Mouse (Mus musculus) testis, adult 2 months (tissue): ENCODE data around the gene Top1.

Source experiments
- CTCF ChIP-seq: fragments of 200-500 bp; IDR thresholded peaks from 2 replicates; pipeline ENCODE4 v1.5.1; 2012; ENCODE audit warnings: low read depth, mild to moderate bottlenecking, inconsistent platforms, low read length, moderate library complexity; ENCODE audit not compliant: control insufficient read depth, insufficient read depth, insufficient replicate concordance
- POLR2A ChIP-seq: fragments of 200-500 bp; IDR thresholded peaks from 2 replicates; pipeline ENCODE4 v1.6.1; 2012; ENCODE audit warnings: low read depth, mild to moderate bottlenecking, inconsistent platforms, low read length, moderate library complexity; ENCODE audit not compliant: control insufficient read depth

- TF ChIP-seq CTCF (no peak), POLR2A (no peak)
These were observed 55.9 kb downstream of the Top1 start for GRCm38 (mm10) chr2:160701603-160702002.
